8 mouse cellular contexts compared by ENCODE assay signal in genomic region chr12:50943741-50944521, GRCm38 (mm10).
DNase-seq lines count a peak whose midpoint lies in the region; ATAC-seq and TF ChIP-seq lines count a peak whose summit lies in the region.

No protein-coding gene starts in this region.

- DNase-seq in ES-CJ7 (ENCODE audit: low read depth, low spot score) = peak; percentile 71
- DNase-seq in c-Kit-positive CD71-negative TER-119-negative erythroid progenitor cells, embryonic 14.5 days (ENCODE audit: low read depth) = peak; percentile 13
- peak; percentile 85 for DNase-seq in hindbrain, embryonic 11.5 days (ENCODE audit: low spot score)
- peak; percentile 81 for DNase-seq in layer of hippocampus, adult 9-11 months
- DNase-seq in lung, postnatal 0 days (ENCODE audit: low spot score) = peak; percentile 76
- DNase-seq in right cerebral cortex, postnatal 10 days (ENCODE audit: low spot score in 2 of 2) = peak; percentile 91 to 92
- DNase-seq in spleen, postnatal 14 days (ENCODE audit: low spot score in 2 of 2) = no peak

- peak; percentile 90 for ATAC-seq in forebrain, embryonic 12.5 days (ENCODE audit: low FRiP score)
- peak; percentile 88 for ATAC-seq in hindbrain, embryonic 11.5 days (ENCODE audit: low FRiP score)
- peak; percentile 65 for ATAC-seq in lung, postnatal 0 days

- TF ChIP-seq EP300 in lung, postnatal 0 days (IDR thresholded peaks at IDR 0.05) = no peak

- TF ChIP-seq CTCF in lung, postnatal 0 days (IDR thresholded peaks at IDR 0.05) = peak; percentile 90

- peak overlapping the region; percentile 57 for H3K4me2 ChIP-seq in forebrain, embryonic 12.5 days
- H3K4me2 ChIP-seq in hindbrain, embryonic 11.5 days (replicated peaks; ENCODE audit: low read depth, low read length) = peak overlapping the region; percentile 50
- H3K4me2 ChIP-seq in lung, postnatal 0 days (replicated peaks; ENCODE audit: low read depth, low read length) = no peak overlapping the region

- WGBS in forebrain, embryonic 12.5 days = 20% methylated on average over 19 of the region's 19 CpGs
- 28% methylated on average over 19 of the region's 19 CpGs for WGBS in hindbrain, embryonic 11.5 days
- 21% methylated on average over 19 of the region's 19 CpGs for WGBS in lung, postnatal 0 days

- no peaks in the 10 kb centered on the region for H3K9me3 ChIP-seq in forebrain, embryonic 12.5 days
- no peaks in the 10 kb centered on the region for H3K9me3 ChIP-seq in hindbrain, embryonic 11.5 days (ENCODE audit: control insufficient read depth, low read length)
- H3K9me3 ChIP-seq in lung, postnatal 0 days (ENCODE audit: low read length) = no peaks in the 10 kb centered on the region

- peaks cover 5% of the 10 kb centered on the region; the same call in 1 of the 2 replicates for H3K4me1 ChIP-seq in forebrain, embryonic 12.5 days
- no peaks in the 10 kb centered on the region for H3K4me1 ChIP-seq in hindbrain, embryonic 11.5 days (replicated peaks; ENCODE audit: control insufficient read depth, insufficient read depth, low read length)
- H3K4me1 ChIP-seq in lung, postnatal 0 days (ENCODE audit: insufficient read depth, low read depth, low read length) = no peaks in the 10 kb centered on the region

- H3K27me3 ChIP-seq in forebrain, embryonic 12.5 days = peaks cover 3% of the 10 kb centered on the region; the same call in 1 of the 2 replicates
- H3K27me3 ChIP-seq in hindbrain, embryonic 11.5 days (ENCODE audit: control insufficient read depth, insufficient read depth, low read length) = no peaks in the 10 kb centered on the region; the same call in none of the 2 replicates
- H3K27me3 ChIP-seq in lung, postnatal 0 days (replicated peaks; ENCODE audit: insufficient read depth, low read length) = no peaks in the 10 kb centered on the region; the same call in 1 of the 2 replicates

- 0 out of 2 replicates have a peak overlapping the region, but pooled peaks have one; percentile 36 for H3K27ac ChIP-seq in forebrain, embryonic 12.5 days
- H3K27ac ChIP-seq in hindbrain, embryonic 11.5 days (ENCODE audit: low read depth, low read length) = no peak overlapping the region
- no peak overlapping the region for H3K27ac ChIP-seq in lung, postnatal 0 days (ENCODE audit: low read length)

- H3K9ac ChIP-seq in forebrain, embryonic 12.5 days = peak overlapping the region; percentile 57
- peak overlapping the region; percentile 60 for H3K9ac ChIP-seq in hindbrain, embryonic 11.5 days (ENCODE audit: low read depth, low read length)
- H3K9ac ChIP-seq in lung, postnatal 0 days (replicated peaks; ENCODE audit: low read depth) = no peak overlapping the region

- H3K36me3 ChIP-seq in forebrain, embryonic 12.5 days (replicated peaks) = no peaks in the 10 kb centered on the region
- H3K36me3 ChIP-seq in hindbrain, embryonic 11.5 days (ENCODE audit: control insufficient read depth, insufficient read depth, low read length) = no peaks in the 10 kb centered on the region
- H3K36me3 ChIP-seq in lung, postnatal 0 days (ENCODE audit: insufficient read depth, low read length) = no peaks in the 10 kb centered on the region

- peak overlapping the region; percentile 32 for H3K4me3 ChIP-seq in forebrain, embryonic 12.5 days (replicated peaks)
- peak overlapping the region; percentile 24 for H3K4me3 ChIP-seq in hindbrain, embryonic 11.5 days (ENCODE audit: low read depth, low read length)
- no peak overlapping the region for H3K4me3 ChIP-seq in lung, postnatal 0 days (ENCODE audit: low read depth, low read length)

Comparison
In these comparisons a context has a peak if more than half of its experiments do, and no peak if none do; other contexts are left out.
1. DNase-seq: peak in ES-CJ7 (single experiment), c-Kit-positive CD71-negative TER-119-negative erythroid progenitor cells, embryonic 14.5 days (single experiment), hindbrain, embryonic 11.5 days (single experiment), layer of hippocampus, adult 9-11 months (single experiment), lung, postnatal 0 days (single experiment) and right cerebral cortex, postnatal 10 days (2 of 2); none in spleen, postnatal 14 days (0 of 2).
2. Peak in every context shown above with its lines, with median percentiles within 50 percentile points of each other: ATAC-seq.